Mouse (Mus musculus) layer of hippocampus, adult 8-10 months (tissue): Measurements from ENCODE around the gene Caps2. TPM values are rescaled to one million over a fixed set of nuclear protein-coding genes. Genes with fewer than 3 reads are reported as not detected.

Experiments
- total RNA-seq, 4 experiments: library from RNA; stranded (reverse); gene quantifications; 2 replicates each; pipeline ENCODE4 v1.2.4; 2022

Gene Caps2
- total RNA-seq, 4 experiments from 2014 or later, result 0.16 to 0.31 (median 0.19) TPM

Other genes starting within 250 kb of the Caps2 start
- gene Krr1, start 191.0 kb upstream of the Caps2 start, total RNA-seq, result 10 to 100 TPM; 36.2 to 39.6 (median 37.4) TPM
- 1 to 10 TPM; 2.3 to 4.7 (median 3.5) TPM for gene Glipr1, start 161.0 kb upstream of the Caps2 start, total RNA-seq
- gene Glipr1l1, start 103.4 kb upstream of the Caps2 start, total RNA-seq, result not detected
- not detected for gene Glipr1l2, start 80.3 kb upstream of the Caps2 start, total RNA-seq
- gene Glipr1l3, start 3.3 kb upstream of the Caps2 start, total RNA-seq, result not detected
- 10 to 100 TPM; 68.2 to 90.2 (median 76.8) TPM for gene Kcnc2, start 107.5 kb downstream of the Caps2 start, total RNA-seq